Mouse (Mus musculus) spleen, adult 2 months (tissue): Measurements from ENCODE around the gene Asdurf.

Source experiments
- CTCF ChIP-seq: fragments of 200-500 bp; IDR thresholded peaks from 2 replicates; pipeline ENCODE4 v1.5.1; 2011; ENCODE audit warnings: mild to moderate bottlenecking, inconsistent platforms; ENCODE audit not compliant: insufficient read depth, insufficient read length, insufficient replicate concordance; ENCODE audit errors: extremely low read depth
- POLR2A ChIP-seq: fragments of 200-500 bp; IDR thresholded peaks from 2 replicates; pipeline ENCODE4 v1.6.1; 2011; ENCODE audit warnings: low read depth, low read length, inconsistent platforms

- TF ChIP-seq CTCF (no peak), POLR2A (no peak)
These were observed 17.0 kb downstream of the Asdurf start for GRCm38 (mm10) chr1:53335465-53335864.
